In genomic region chr2:38770772-38771477, GRCm38 (mm10) we compare ENCODE assay signal across 17 mouse cellular contexts. TPM values are rescaled to one million over a fixed set of nuclear protein-coding genes. Genes with fewer than 3 reads are reported as not detected.
DNase-seq lines count a peak whose midpoint lies in the region; ATAC-seq and TF ChIP-seq lines count a peak whose summit lies in the region.
"Had no signal": no experiment of that assay in that cellular context is flagged by ENCODE, and none has a peak within 500 bp of the region (broad histone marks: within the 10 kb centered on the region; RNA-seq: fewer than 3 reads in every experiment).

No protein-coding gene starts in this region.

- no peaks in the 10 kb centered on the region for H3K27me3 ChIP-seq in embryonic facial prominence, embryonic 12.5 days
- no peaks in the 10 kb centered on the region for H3K27me3 ChIP-seq in limb, embryonic 15.5 days
- H3K27me3 ChIP-seq: forebrain, embryonic 12.5 days; kidney, embryonic 15.5 days; neural tube, embryonic 12.5 days had no signal

- H3K27ac ChIP-seq in embryonic facial prominence, embryonic 12.5 days, result peak overlapping the region; percentile 78
- H3K27ac ChIP-seq in limb, embryonic 15.5 days, result peak overlapping the region; percentile 69
- H3K27ac ChIP-seq: forebrain, embryonic 12.5 days; kidney, embryonic 15.5 days; neural tube, embryonic 12.5 days had no signal

- no peaks in the 10 kb centered on the region for H3K36me3 ChIP-seq in embryonic facial prominence, embryonic 12.5 days
- no peaks in the 10 kb centered on the region for H3K36me3 ChIP-seq in limb, embryonic 15.5 days
- H3K36me3 ChIP-seq: forebrain, embryonic 12.5 days; kidney, embryonic 15.5 days; neural tube, embryonic 12.5 days had no signal

- no peak for TF ChIP-seq CTCF in lung, adult 2 months (IDR thresholded peaks at IDR 0.05; ENCODE audit: insufficient read depth, low read length)

- H3K9me3 ChIP-seq in embryonic facial prominence, embryonic 12.5 days, result no peaks in the 10 kb centered on the region
- no peaks in the 10 kb centered on the region for H3K9me3 ChIP-seq in limb, embryonic 15.5 days
- H3K9me3 ChIP-seq: forebrain, embryonic 12.5 days; kidney, embryonic 15.5 days; neural tube, embryonic 12.5 days had no signal

- ATAC-seq in embryonic facial prominence, embryonic 12.5 days (ENCODE audit: insufficient number of reproducible peaks, insufficient read depth, low FRiP score, low TSS enrichment), result no peak
- no peak for ATAC-seq in limb, embryonic 15.5 days (ENCODE audit: insufficient number of reproducible peaks, low FRiP score, low TSS enrichment, low read depth)
- ATAC-seq: activated CD4-positive, CD25-positive, alpha-beta regulatory T cell, adult 4 months had no signal

- no peak for TF ChIP-seq POLR2A in lung, adult 2 months (IDR thresholded peaks at IDR 0.05; ENCODE audit: borderline replicate concordance, extremely low read depth, low read depth, low read length)

- H3K4me1 ChIP-seq in embryonic facial prominence, embryonic 12.5 days, result peaks cover 36% of the 10 kb centered on the region
- peaks cover 16% of the 10 kb centered on the region for H3K4me1 ChIP-seq in limb, embryonic 15.5 days
- H3K4me1 ChIP-seq in lung, adult 2 months (ENCODE audit: control insufficient read depth, insufficient read depth, low read length), result peaks cover 4% of the 10 kb centered on the region
- H3K4me1 ChIP-seq: forebrain, embryonic 12.5 days; kidney, embryonic 15.5 days; neural tube, embryonic 12.5 days had no signal

- WGBS in embryonic facial prominence, embryonic 12.5 days, result 48% methylated on average over 5 of the region's 5 CpGs
- WGBS in limb, embryonic 15.5 days, result 45% methylated on average over 5 of the region's 5 CpGs
- WGBS in lung, adult 2 months, result 62% methylated on average over 5 of the region's 5 CpGs

- H3K9ac ChIP-seq in embryonic facial prominence, embryonic 12.5 days, result no peak overlapping the region
- H3K9ac ChIP-seq in limb, embryonic 15.5 days, result no peak overlapping the region
- H3K9ac ChIP-seq: forebrain, embryonic 12.5 days; kidney, embryonic 15.5 days; neural tube, embryonic 12.5 days had no signal

- DNase-seq in left cerebral cortex, adult 11 months (ENCODE audit: low spot score), result peak; percentile 15
- no peak for DNase-seq in left cerebral cortex, postnatal 4 days
- DNase-seq in layer of hippocampus, adult 8-10 months (ENCODE audit: low spot score in 2 of 2), result peak; percentile 36 to 50
- no peak for DNase-seq in lung, adult 2 months
- DNase-seq in thymus, postnatal 0 days (ENCODE audit: low spot score), result no peak
- DNase-seq: cerebellum, adult 11 months; midbrain, embryonic 14.5 days had no signal

- intact Hi-C loops in left cerebral cortex, postnatal 4 days (cut with DNase I), result no loop called here

- H3K4me2 ChIP-seq in embryonic facial prominence, embryonic 12.5 days (replicated peaks), result no peak overlapping the region
- 0 out of 2 replicates have a peak overlapping the region, but pooled peaks have one; percentile 3 for H3K4me2 ChIP-seq in limb, embryonic 15.5 days
- H3K4me2 ChIP-seq: forebrain, embryonic 12.5 days; heart, embryonic 11.5 days; kidney, embryonic 15.5 days; neural tube, embryonic 12.5 days had no signal

- no peak overlapping the region for H3K4me3 ChIP-seq in embryonic facial prominence, embryonic 12.5 days
- H3K4me3 ChIP-seq in limb, embryonic 15.5 days, result no peak overlapping the region
- H3K4me3 ChIP-seq in lung, adult 2 months (replicated peaks; ENCODE audit: extremely low read depth, low read depth, low read length), result no peak overlapping the region
- H3K4me3 ChIP-seq: forebrain, embryonic 12.5 days; kidney, embryonic 15.5 days; neural tube, embryonic 12.5 days had no signal

RNA-seq across cellular contexts. Expression of gene Nr5a1, which starts 56.6 kb away (rescaled TPM):
- under 1 TPM in 1 of 2 experiments, not detected in 1; 0.14 TPM for total RNA-seq in left cerebral cortex, postnatal 4 days (2021)
- 0.33 and 0.95 TPM in 2 replicates for polyA plus RNA-seq in embryonic facial prominence, embryonic 12.5 days (2016; fragmentation: Nextera tagmentation; extraction: Ambion mirVana)
- total RNA-seq in layer of hippocampus, adult 8-10 months (2022), result under 1 TPM in 2 of 4 experiments, not detected in 2; 0.11 to 0.21 TPM
- 0.05 and 0.14 TPM in 2 replicates for polyA plus RNA-seq in limb, embryonic 15.5 days (2015; fragmentation: Nextera tagmentation; extraction: Ambion mirVana)
- polyA plus RNA-seq in lung, adult 2 months (2012; rRNA removed), result 0.04 TPM in 1 of 2 replicates, not detected in the other
- 0.04 TPM in 1 of 2 replicates, not detected in the other for polyA plus RNA-seq in thymus, postnatal 0 days (2015; fragmentation: Nextera tagmentation; extraction: Ambion mirVana)
- total RNA-seq: gastrocnemius, postnatal 10 days; hematopoietic stem cell, adult 5-6 weeks; layer of hippocampus, postnatal 25 days had no signal
- polyA plus RNA-seq: activated CD4-positive, CD25-positive, alpha-beta regulatory T cell, adult 4 months; heart, embryonic 11.5 days; midbrain, embryonic 14.5 days had no signal

Comparison
In these comparisons a context has a peak if more than half of its experiments do, and no peak if none do; other contexts are left out.
1. DNase-seq: peak in left cerebral cortex, adult 11 months (single experiment) and layer of hippocampus, adult 8-10 months (2 of 2); none in left cerebral cortex, postnatal 4 days (single experiment), lung, adult 2 months (single experiment) and thymus, postnatal 0 days (single experiment).